Mouse (Mus musculus) natural killer cell, adult 2 months (primary cell): ENCODE data around the gene Gm45062.
"Not testable (repeated sequence)": the region's sequence is repeated elsewhere in the genome, so short reads cannot be mapped to it uniquely, and the experiment has no call there.

Source experiments
- DNase-seq, 2 experiments: peaks; one replicate each; pipeline ENCODE4 v3.0.0; 2022; ENCODE audit warnings: low spot score in 2 of 2

Gm45062 gene

DNA sequence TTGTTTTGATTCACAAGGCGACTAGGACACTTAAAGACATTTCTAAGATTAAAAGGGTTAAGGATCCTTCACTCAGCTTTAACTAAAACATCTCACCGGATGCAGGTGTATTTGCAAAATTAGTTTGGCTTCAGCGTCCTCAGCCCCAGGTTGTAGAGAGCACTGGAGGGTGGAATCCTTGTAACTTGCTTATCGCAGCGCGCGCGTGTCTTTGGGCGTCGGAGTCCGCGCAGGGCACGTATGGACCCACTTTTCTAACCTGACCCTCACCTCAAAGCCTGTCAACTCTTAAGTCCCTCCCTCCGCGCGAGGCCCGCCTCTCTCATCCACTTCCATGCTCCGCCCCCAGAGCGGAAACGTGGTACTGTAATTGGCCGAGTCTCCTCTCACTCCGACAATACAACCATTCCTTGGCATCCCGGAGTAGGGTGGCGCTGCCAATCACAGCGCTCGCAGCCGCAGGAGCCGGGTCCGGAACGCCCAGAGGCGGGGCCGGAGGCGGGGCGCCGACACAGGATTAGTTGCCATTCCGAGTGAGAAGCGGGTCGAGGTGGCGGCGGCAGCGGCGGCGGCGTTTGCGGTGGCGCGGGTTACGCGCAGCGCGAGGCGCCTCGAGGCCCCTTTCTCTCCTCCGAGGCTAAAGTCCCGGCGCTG, 249.8 kb downstream of the Gm45062 start:
- DNase-seq, result peak; percentile 98 to 99

DNA sequence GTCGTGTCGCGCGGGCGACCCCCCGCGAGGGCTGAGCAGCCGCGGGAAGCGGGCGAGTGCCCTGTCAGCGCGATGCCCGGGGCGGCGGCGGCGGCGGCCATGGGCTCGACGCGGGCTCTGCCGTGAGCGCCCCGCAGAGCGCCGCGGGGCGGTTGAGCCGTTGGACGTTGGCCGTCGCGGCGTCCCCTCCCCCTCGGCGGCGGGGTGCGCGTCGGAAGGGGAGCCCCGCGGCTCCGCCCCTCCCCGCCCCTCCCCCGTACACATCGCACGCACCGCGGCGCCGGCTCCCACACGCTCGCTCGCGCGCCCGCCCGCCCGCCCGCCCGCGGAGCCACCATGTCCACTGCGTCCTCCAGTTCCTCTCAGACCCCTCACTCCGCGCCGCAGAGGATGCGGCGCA, 250.3 kb downstream of the Gm45062 start, which contains the start of gene Glcci1:
Glcci1 (plus strand) TSS at position 50 of the 400 bp plus-strand sequence.
- peak in 1 of 2 experiments; percentile 65 for DNase-seq

DNA sequence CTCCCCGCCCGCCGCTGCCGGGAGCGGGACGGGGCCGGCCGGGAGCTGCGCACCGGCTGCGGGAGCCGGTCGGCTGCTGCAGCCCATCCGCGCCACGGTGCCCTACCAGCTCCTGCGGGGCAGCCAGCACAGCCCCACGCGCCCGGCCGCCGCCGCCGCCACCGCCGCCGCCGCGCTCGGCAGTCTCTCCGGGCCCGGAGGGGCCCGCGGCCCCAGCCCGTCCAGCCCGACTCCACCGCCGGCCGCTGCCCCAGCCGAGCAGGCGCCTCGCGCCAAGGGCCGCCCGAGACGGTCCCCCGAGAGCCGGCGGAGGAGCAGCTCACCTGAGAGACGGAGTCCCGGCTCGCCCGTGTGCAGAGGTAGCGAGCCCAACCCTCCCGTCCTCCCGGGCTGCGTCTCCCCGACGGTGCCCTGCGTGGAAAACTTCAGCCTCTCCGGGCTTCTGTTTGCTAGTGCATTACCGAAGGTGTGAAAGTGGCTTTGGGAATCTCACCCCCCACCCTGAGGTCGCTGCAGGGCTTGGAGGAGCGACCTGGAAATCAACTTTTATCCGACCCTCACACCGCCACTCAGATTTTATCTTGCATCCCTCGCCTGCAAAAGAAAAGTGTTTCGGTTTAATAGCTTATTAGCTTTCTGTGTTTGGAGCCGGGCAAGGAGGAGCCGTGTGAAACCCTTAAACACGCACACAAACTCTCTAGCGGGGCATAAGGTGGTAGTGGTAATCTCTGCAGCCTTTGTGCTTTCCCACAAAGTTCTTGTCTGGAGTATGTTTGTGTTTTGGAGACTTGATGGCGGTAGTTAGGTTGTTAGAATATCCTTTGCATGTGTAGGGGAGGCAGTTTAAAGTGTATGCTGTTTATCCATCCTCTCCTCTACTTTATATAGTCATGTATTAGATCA, 251.0 kb downstream of the Gm45062 start:
- DNase-seq, result peak; percentile 7 to 29

DNA sequence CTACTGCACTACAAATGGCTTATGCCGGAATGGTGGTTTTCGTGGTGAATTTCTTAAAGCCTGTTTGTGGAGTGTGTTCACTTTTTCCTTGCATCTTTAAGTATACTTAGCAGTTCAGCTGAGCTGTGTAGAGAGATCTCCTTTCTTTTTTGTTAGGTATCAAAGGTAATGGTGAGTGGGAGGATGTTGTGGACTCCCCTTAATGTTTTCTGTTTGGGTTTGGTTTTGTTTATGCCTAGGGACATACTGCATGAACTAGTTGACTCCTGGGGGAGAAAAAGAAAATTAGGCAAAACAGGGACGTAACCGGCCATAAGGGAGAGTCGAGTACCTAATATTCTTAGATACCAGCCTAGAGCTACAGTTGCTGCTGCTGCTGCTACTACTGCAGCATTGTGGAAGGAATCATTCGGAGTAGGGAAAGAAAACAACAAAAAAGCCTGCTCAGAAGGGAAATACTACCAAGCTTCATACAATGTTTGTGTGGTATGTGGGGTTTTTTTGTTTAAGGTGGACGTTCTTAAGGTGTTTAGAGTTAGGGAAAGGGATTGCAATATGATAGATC, 251.7 kb downstream of the Gm45062 start:
- peak in 1 of 2 experiments; percentile 6 for DNase-seq

DNA sequence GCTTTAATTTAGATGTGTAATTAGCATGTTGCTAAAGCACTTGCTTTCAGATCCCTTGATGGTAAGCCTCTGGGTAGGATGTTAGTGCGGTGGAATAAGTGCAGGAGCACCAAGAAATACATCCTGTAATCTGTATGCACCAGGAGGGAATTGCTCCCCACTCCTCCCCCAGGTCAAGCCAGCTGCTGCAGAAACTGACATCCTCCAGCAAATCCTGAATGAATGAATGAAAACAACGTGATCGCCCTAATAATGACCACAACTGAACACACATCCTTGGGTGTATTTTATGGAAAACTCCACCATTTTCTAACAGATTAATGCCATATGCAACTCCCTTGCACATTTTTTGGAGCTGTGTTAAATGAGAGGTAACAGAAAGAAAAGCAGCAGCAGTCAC, 252.2 kb downstream of the Gm45062 start:
- no peak for DNase-seq

DNA sequence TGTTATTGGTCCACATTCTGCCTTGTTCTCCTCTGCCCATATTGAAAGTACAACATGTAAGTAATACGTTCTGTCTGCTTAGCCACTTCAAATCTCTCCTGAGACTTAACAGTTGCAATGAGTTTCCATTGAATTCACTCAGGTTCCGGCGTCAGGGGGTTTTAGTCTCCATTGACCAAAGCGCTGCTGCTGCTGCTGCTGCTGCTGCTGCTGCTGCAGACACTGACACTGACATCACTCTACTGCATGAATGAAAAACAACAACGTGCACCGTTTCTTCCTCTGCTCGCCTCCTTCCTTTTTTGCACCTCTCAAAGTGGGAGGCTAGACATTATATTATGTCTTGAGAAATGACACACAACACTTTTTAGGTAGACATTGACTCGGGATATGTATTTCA, 253.2 kb downstream of the Gm45062 start:
- peak; percentile 13 for DNase-seq

DNA sequence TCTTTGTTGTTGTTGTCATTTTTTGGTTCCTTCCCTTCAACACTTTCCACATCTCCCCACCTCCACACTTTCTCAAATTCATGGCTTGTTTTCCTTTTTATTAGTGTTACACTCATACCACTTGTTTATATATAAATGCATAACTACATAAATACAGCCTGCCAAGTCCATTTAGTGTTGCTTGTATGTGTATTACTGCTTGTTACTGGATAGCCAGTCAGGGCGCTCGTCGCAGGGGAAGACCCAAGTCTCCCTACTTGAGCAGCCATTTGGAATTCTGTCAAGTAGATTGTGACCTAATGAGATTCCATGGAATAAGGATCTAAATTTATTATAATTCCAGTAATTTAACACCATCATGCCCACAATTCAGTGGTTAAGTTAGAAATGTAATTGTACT, 260.4 kb downstream of the Gm45062 start:
- DNase-seq, result no peak

DNA sequence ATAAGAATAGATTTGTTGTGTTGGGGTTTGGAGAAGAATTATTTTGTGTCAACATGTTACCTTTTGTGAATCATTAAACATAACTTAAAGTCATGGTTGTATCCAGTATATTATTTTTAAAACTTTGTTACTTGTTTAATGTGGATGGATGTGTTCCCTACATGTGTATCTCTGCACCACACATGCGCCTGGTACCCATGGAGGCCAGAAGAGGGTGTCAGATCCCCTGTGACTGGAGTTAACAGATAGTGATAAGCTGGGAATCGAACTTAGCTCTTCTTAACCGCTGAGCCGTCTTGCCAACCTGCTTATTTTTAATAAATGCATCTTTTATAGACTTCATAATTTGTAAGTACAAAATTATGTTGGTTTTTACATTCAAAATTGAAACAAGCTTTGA, 262.0 kb downstream of the Gm45062 start:
- no peak for DNase-seq

DNA sequence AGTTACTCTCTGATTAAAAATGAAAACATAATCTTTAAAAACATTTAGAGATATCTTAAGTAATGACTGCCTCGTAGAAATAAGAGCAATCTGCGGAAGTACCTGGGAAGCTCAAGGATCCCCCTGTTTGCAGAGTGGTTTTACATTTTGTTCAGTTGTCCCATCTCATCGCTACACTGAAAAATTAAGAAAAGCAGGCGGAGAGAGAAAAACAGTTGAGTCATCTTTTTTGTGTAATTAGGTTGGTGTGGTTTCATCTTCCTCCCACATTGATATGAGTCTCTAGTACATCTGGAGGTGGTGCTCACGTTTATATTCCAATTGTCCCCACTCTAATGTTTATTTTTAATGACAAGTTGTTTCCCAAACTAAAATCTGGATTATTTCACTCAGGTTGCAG, 265.5 kb downstream of the Gm45062 start:
- DNase-seq, result no peak

DNA sequence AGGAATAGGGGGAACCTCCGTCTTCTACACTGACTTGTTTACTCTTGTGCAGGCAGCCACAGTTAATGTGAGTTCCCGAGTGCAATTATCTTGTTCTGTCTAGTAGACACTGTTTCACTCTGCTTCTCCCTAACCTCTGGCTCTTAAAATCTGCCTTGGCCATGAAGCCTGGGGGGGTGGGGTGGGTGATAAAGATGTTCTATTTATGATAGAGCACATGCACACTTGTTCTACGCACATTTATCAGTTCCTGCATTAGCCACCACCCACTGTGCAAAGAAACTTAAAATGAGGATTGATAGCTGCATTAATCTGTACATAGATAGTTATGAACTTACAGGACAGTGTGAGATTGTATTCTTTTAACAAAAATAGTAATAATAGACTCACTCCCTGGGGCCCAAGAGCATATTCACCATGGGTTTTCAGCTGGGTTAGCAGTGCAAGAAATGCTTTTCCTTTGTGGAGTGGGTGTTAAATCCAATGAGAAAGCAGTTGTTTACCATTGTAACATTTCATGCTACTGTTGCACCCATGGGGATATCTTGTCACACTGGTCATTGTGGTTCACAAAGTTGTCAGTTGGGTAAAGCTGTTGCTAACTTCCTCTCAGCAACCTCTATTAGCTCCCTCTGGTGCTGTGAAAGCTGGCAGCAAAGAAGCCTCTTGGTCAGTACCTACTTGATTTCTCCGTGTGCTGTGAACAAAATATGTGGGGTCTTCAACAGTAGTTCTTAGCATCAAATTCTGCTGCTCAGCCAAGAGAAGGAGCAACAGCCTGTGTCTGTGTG, 272.0 kb downstream of the Gm45062 start:
- DNase-seq, result peak; percentile 39 to 64

DNA sequence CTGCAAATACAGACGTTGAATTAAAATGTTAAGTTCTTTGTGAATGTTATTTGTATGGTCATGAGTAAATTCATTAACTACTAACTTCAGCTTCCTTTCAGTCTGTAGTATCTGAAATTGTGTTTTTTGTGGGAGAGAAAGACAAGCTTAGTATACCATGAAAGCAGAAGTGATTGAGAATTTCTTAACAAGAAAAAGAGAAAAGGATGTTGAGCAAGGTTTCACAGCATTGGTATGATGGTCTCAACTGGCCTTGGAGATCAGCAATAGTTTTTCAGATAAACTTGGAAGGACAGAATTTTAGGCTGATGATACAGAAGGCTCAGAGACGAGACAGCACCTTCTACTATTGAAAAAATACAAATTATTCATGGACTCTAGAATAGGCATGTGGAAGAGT, 277.7 kb downstream of the Gm45062 start:
- no peak for DNase-seq

DNA sequence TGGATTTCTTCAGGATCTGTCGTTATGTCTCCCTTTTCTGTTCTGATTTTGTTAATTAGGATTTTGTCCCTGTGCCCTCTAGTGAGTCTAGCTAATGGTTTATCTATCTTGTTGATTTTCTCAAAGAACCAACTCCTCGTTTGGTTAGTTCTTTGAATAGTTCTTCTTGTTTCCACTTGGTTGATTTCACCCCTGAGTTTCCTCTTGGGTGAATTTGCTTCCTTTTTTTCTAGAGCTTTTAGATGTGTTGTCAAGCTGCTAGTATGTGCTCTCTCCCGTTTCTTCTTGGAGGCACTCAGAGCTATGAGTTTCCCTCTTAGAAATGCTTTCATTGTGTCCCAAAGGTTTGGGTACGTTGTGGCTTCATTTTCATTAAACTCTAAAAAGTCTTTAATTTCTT, 282.3 kb downstream of the Gm45062 start:
- not testable (repeated sequence) for DNase-seq

DNA sequence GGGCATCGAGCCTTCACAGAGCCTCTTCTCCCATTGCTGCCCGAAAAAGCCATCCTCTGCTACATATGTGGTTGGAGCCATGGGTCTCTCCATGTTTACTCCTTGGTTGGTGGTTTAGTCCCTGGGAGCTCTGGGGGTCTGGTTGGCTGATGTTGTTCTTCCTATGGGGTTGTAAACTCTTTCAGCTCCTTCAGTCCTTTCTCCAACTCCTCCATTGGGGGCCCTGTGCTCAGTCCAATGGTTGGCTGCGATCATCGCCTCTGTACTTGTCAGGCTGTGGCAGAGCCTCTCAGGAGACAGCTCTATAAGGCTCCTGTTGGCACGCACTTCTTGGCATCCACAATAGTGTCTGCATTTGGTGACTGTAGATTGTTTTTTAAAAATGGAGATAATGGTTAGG, 285.6 kb downstream of the Gm45062 start:
- no peak for DNase-seq

DNA sequence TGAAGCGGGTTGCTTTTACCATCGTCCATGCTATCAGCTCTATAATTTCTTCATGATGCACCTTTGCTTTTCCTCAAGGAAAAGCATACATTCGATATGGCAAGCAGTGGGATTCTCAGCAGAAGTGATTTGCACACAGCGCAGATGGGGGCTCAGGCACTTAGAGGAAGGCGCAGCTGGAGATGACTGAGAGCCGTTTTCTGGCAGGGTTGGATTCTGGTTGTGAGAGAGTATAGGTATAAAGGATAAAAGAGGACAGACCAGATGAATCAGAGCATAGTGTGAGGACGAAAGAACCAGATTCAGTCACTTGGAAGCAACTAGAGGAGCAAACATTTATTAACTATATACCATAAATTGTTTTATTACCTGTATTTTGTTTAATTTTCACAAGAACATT, 286.5 kb downstream of the Gm45062 start:
- no peak for DNase-seq

DNA sequence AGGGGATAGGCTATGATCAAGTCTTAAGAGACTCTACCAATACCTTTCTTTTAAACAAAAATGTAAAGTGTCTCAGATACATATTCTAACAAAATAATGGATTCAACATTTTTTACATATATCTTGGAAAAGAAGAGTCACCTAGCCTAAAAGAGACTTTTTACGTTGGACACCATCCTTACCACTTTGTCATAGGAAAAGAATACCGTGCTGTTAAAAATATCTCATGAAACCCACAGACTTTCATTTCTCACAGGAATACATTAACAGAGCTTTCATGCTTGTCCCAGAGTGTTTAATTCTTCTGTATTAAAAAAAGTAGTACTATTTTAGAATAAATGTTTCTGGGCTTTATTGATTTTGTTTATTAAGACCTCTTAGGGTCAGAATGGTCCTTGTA, 291.9 kb downstream of the Gm45062 start:
- DNase-seq, result no peak

DNA sequence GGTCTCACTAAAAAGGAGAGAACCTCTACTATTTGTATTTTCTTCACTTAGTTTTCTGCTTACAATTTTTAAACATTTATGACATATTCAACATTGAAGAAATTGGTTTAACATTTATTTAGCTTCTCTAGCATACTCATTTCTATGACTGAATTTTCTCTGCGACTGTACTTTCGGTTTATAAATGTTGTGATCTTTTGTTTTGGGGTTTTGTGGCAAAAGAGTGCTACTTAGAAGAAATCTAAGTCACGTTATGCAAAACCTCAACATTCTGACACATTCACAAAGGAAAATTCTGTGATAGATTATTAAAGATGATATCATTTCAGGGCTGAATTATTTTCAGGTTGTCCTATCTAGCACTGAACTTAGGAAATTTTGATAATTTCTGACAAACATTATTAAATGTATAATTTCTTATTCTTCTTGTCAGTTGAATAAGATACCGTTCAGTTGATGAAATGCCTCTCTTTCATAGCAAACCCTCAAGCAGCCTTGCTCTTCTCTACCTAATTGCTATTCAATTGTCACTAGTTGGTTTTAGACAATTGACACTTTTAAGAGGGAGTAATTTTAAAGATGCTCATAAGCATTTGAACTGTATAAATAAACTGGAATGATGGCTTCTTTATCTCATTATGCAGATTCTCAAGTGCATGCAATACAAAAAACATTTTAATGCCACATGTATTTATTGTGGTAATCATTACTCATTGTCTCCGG, 297.8 kb downstream of the Gm45062 start:
- DNase-seq, result no peak

DNA sequence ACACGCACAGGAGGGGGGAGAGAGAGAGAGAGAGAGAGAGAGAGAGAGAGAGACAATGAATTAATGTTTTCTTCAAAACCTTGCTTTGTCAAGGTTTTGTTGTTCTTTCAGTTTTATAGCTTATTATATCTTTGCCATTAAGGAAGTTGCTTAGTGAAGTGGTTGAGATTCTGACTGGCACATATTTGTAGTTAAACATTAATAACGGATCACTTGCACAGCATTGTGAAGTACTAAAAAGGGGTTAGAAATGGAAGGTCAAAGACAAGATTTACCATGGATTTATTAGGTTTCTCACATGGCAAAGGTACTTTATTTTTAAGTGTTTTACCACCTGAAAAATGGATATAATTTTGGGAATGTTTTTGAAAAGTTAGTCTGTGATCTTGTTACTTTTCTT, 301.4 kb downstream of the Gm45062 start:
- no peak for DNase-seq

DNA sequence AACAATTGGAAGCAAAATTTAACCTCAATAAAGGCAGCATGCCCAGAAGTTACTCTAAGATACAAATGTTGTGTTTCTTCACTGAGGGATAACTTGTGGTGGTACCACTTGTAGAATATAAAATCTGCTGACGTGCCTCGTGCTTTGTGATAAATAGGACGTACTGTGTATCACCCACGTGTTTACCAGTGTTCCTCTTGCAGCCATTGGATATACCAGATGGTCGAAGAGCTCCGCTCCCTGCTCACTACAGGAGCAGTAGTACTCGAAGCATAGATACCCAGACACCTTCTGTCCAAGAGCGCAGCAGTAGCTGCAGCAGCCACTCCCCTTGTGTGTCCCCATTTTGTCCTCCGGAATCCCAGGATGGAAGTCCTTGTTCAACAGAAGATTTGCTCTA, 323.1 kb downstream of the Gm45062 start:
- no peak for DNase-seq

DNA sequence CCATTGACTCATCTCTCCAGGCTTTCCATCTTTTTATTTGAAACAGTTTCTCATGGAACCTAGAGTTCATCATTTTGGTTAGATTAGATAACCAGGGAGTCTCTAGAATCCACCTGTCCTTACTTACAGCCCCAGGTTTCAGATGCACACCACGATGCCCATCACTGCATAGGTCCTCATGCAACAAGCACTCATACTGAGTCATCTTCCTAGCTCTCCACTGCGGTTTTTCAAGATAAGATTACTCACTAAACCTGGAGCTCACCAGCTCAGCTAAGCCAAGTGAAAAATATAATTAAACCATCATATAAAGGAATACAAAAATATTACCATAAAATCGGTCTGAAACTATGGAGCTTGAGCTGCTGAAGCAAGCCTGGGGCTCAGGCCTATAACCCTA, 324.6 kb downstream of the Gm45062 start:
- DNase-seq, result no peak

DNA sequence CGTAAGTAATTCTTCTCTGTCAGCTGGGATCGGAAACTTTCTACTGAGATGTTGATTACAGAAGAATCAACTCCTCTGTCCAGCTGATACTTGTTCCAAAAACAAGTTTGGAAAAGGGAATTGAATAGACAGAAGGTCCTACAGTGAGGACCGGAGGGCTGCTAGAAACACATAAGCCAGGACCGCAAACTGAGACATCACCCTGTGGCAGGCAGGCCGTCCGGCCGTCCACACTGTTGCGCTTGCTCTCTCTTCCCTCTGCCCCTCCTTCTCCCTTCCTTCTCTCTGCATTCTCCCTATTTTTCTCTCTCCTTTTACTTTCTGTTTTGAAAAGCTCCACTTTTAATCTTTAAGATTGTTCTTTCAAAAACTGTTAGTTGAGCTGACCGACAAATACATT, 332.4 kb downstream of the Gm45062 start:
- DNase-seq, result no peak

DNA sequence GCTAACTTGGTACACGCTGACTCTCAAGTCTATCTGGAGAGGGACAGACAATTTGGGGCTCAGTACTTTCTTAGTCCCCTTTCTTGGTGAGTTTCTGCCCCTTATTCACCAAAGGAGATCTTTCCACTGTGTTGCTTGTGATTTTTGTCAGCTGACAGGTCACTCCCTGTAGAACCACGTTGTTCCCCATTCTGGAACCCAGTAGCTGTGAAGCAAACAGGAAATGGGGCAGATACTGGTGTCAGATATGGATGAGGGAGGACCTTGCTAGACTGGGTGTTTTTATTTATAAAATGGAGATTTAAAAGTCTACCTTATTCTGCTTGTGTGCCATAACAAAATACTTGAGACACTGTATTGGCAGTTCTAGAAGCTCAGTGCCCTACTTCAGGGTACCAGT, 358.1 kb downstream of the Gm45062 start:
- DNase-seq, result peak; percentile 21 to 27
